In the genomic region with DNA sequence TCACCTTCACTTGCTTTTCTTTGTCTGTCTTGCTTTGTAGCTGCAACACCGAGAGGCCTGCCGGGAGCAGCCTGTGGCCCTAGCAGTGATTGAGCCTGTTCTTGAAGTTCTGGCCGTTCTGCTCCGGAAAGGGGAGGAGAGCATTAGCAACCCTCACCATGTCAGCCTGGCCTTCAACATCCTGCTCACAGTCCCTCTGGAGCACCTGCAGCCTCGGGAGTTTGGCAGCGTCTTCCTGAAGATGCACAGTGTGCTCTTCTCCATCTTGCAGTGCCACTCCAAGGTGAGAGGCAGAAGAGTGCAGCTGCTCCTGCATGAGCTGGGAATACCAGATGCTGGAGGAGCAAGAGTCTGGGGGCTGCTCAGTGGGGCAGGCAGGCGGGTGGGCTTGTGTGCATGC, we compare ENCODE assay signal across 32 mouse cellular contexts.
"Had no signal": no experiment of that assay in that cellular context is flagged by ENCODE, and none has a peak within 500 bp of the region (broad histone marks: within the 10 kb centered on the region; RNA-seq: fewer than 3 reads in every experiment).

No protein-coding gene starts in this region.

- H3K9me3 ChIP-seq: heart, embryonic 13.5 days; heart, embryonic 15.5 days; hindbrain, embryonic 10.5 days; hindbrain, embryonic 12.5 days; hindbrain, embryonic 13.5 days; hindbrain, embryonic 15.5 days; intestine, embryonic 15.5 days; kidney, embryonic 15.5 days had no signal

- H3K27me3 ChIP-seq: heart, embryonic 13.5 days; heart, embryonic 15.5 days; hindbrain, embryonic 12.5 days; hindbrain, embryonic 13.5 days; hindbrain, embryonic 15.5 days; intestine, embryonic 15.5 days; kidney, embryonic 15.5 days had no signal

- H3K4me1 ChIP-seq: heart, embryonic 13.5 days; heart, embryonic 15.5 days; hindbrain, embryonic 10.5 days; hindbrain, embryonic 12.5 days; hindbrain, embryonic 13.5 days; hindbrain, embryonic 15.5 days; intestine, embryonic 15.5 days; kidney, embryonic 15.5 days had no signal

- H3K27ac ChIP-seq: heart, adult 2 months; heart, embryonic 13.5 days; heart, embryonic 15.5 days; hindbrain, embryonic 10.5 days; hindbrain, embryonic 12.5 days; hindbrain, embryonic 13.5 days; hindbrain, embryonic 14.5 days; hindbrain, embryonic 15.5 days; hindbrain, postnatal 0 days; intestine, embryonic 15.5 days; kidney, embryonic 15.5 days; kidney, postnatal 0 days; layer of hippocampus, adult 2 months; left cerebral cortex, adult 2 months had no signal

- DNase-seq: heart, adult 2 months; heart, postnatal 10 days; heart, postnatal 14 days; heart, postnatal 36 days; heart, postnatal 4 days; kidney, adult 11 months; kidney, adult 18-20 months; kidney, adult 2 months; kidney, adult 8-10 months; kidney, adult 9 months; kidney, postnatal 10 days; kidney, postnatal 14 days; kidney, postnatal 25 days; kidney, postnatal 36 days; kidney, postnatal 4 days; layer of hippocampus, adult 9-11 months; layer of hippocampus, postnatal 36 days had no signal

- H3K4me2 ChIP-seq: heart, embryonic 13.5 days; heart, embryonic 15.5 days; hindbrain, embryonic 12.5 days; hindbrain, embryonic 13.5 days; hindbrain, embryonic 14.5 days; hindbrain, embryonic 15.5 days; intestine, embryonic 15.5 days; kidney, embryonic 15.5 days had no signal

- H3K9ac ChIP-seq: heart, embryonic 13.5 days; heart, embryonic 15.5 days; hindbrain, embryonic 12.5 days; hindbrain, embryonic 13.5 days; hindbrain, embryonic 14.5 days; hindbrain, embryonic 15.5 days; intestine, embryonic 15.5 days; kidney, embryonic 15.5 days had no signal

- H3K4me3 ChIP-seq: heart, adult 2 months; heart, embryonic 13.5 days; heart, embryonic 15.5 days; hindbrain, embryonic 10.5 days; hindbrain, embryonic 12.5 days; hindbrain, embryonic 13.5 days; hindbrain, embryonic 15.5 days; intestine, embryonic 15.5 days; kidney, embryonic 15.5 days; layer of hippocampus, adult 2 months; left cerebral cortex, adult 2 months had no signal

- ATAC-seq: hindbrain, embryonic 16.5 days; hindbrain, postnatal 0 days; inflammation-experienced regulatory T-cells, adult 6 months; intestine, embryonic 15.5 days had no signal
